Mouse (Mus musculus): ENCODE measurements around the gene Kctd12. TPM values are rescaled to one million over a fixed set of nuclear protein-coding genes. Genes with fewer than 3 reads are reported as not detected.

The Kctd12 gene
- polyA plus RNA-seq (2012; rRNA removed): 14.5 and 16.6 TPM in 2 replicates

DNA sequence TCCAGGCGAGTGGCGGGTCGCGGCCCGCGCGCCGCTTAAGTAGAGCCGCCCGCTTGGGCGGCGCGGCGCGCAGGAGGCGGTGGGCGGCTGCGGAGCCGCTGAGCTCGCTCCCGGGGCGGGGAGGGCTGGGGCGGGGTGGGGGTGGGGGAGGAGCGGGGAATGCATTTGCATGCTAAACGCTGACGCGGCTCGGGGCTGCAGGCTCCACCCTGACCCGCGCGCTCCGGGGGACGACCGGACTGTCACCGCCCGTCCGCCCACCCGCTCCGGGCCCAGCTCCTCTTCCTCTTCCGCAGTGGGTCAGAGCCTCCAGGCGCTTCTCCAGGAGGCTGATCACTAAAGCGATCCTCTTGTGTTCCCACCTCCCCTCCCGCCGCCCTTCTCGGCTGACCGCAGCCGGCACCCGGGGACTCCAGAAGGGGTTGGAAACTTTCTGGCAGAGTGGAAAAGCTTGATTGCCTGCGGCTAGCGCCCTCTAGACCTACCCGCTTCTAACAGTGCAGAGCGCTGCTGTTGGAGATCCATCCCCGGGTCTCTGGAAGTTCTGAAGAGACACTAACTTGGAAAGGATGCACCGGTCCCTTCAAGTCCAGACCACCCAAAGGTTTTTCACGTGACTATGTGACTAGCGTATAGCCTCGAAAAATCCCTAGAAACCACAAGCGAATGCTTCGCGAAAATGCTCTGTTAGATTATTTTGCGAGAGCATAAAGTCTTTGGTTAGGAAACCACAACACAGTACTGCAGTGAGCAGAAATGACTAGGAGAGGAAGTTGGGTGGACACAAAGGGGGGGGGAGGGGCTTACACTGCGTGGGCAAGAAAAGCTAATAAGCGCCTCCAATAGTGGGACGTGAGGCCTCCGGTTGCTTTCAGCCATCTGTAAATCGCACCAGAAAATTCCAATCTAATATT is at the start of gene Kctd12:
Gene Kctd12 (minus strand): TSS at position 11 of the 914 bp plus-strand sequence.
- DNase-seq (ENCODE audit: low read depth): no peak

DNA sequence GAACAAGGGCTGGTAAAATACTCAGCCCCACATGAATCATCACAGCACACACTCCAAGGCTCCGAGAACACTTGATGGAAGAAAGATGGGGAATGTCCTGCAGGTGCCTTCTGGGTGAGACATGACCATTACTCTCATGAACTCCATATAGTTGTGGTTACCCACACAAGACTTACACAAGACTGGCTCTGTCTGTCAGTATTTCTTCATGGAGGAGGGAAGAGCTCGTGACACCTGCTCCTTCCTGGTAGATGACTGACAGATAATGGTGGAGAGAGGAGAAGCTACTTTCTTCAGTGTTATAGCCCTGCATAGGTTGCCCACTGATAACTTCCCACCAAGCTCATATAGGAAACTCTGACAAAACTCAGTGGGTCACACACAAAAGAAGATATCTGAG is 46.8 kb upstream of the Kctd12 start:
- DNase-seq (ENCODE audit: low read depth): no peak

DNA sequence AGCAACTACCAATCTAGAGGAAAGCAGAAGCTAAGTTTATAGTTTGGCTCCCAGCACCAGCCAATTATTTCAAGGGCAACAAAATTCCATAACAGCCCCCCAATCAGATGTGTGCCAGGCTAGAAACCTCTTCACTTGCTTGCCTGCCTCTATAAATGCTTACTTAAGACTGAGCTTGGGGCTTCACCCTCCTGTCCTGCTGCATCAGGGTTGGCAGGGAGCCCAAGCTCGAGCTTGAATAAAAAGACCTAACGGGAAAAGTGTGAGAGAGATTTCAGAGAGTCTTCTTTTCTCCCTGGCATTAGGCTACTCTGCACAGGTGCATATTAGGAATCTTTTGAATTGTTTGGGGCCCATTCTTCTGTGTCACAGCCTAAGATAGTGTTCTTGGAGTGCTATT is 37.6 kb upstream of the Kctd12 start:
- DNase-seq (ENCODE audit: low read depth): no peak

GRCm38 (mm10) chr14:103017009-103017408 is 34.6 kb upstream of the Kctd12 start:
- DNase-seq (ENCODE audit: low read depth): no peak

GRCm38 (mm10) chr14:103012563-103013150 is 30.2 kb upstream of the Kctd12 start:
- DNase-seq (ENCODE audit: low read depth): no peak

DNA sequence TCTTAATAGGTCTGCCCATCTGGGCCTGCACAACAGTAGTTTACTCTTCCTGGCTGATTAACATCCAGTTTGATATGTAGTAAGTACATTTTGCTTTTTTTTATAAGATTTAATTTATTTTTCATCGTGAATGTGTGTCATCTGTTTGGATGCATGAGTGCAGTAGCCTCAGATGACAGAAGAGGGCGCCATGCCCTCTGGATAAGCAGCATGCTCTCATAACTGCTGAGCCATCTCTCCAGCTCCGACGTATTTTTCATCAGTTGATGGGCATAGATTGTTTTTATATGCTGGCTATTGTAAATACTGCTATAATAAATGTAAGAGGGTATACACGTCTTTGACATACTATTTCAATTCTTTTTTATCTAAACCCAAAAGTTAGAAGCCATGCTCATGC is 29.3 kb upstream of the Kctd12 start:
- no peak for DNase-seq (ENCODE audit: low read depth)

DNA sequence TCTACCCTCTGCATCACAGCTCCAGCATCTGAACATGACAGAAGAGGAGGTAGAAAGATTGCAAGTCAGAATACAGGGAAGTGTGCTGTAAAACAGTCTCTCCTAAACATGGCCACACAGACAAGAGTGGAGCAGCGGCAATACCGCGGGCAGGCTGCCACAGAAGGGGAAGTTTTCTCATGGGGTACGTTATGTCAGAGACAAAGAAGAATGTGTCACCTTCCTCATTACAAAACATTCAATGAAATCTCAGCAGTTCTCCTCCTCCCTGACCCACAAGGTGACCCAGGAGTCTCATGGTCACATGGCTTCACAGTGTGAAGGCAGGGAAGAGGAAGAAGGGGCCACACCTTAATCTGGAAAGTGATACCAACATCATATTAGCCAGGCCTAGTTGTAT is 25.3 kb upstream of the Kctd12 start:
- no peak for DNase-seq (ENCODE audit: low read depth)

- no peak for DNase-seq (ENCODE audit: low read depth)
Measured at GRCm38 (mm10) chr14:102994662-102995561, 12.5 kb upstream of the Kctd12 start.

DNA sequence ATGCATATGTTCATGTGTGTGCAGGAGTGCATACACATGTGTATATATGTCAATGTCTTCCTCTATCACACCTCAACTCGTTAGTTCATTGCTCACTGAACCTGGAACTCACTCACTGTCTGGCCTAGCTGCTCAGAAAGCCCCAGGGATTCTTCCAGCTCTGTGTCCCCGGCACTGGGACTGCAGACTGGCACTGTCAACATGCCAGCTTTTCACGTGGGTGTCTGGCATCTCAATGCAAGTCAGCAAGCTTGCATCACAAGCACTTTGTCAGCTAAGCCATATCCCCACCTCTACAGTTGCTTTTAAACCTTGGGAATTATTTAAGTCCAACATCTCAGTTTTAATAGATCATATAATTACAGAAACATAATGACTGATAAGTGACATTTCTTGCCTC is 8.3 kb upstream of the Kctd12 start:
- no peak for DNase-seq (ENCODE audit: low read depth)

GRCm38 (mm10) chr14:102989866-102990265 is 7.4 kb upstream of the Kctd12 start:
- no peak for DNase-seq (ENCODE audit: low read depth)

GRCm38 (mm10) chr14:102989254-102989653 is 6.8 kb upstream of the Kctd12 start:
- DNase-seq (ENCODE audit: low read depth): no peak

GRCm38 (mm10) chr14:102987626-102988025 is 5.2 kb upstream of the Kctd12 start:
- no peak for DNase-seq (ENCODE audit: low read depth)

GRCm38 (mm10) chr14:102983686-102984085 is 1.2 kb upstream of the Kctd12 start:
- no peak for DNase-seq (ENCODE audit: low read depth)

DNA sequence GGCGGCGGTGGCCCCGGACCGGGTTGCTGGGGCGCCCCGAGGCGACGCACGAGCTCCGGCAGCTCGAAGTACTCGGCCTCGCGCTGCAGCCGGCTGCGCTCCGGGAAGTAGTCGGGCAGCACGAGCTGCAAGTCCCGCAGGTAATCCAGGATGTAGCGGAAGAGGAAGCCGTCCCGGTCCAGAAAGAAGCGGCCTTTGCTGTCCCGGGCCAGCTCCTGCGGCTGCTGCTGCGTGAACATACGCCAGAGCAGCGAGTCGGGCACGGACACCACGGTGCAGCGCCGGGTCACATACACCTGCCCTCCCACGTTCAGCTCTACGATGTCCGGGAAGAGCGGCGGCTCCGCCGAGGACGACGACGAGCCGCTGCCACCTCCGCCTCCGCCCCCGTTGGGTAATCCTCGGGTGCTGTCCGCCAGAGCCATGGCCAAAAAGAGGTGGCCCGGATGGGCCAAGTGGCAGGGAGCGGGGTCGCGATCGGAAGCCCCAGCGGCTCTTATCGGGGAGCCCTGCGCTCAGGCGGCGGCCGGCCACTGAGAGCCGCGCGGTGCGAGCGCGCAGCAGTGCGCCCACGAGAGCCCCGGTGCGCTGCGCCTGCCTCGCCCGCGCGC is 316 bp downstream of the Kctd12 start:
- no peak for DNase-seq (ENCODE audit: low read depth)

DNA sequence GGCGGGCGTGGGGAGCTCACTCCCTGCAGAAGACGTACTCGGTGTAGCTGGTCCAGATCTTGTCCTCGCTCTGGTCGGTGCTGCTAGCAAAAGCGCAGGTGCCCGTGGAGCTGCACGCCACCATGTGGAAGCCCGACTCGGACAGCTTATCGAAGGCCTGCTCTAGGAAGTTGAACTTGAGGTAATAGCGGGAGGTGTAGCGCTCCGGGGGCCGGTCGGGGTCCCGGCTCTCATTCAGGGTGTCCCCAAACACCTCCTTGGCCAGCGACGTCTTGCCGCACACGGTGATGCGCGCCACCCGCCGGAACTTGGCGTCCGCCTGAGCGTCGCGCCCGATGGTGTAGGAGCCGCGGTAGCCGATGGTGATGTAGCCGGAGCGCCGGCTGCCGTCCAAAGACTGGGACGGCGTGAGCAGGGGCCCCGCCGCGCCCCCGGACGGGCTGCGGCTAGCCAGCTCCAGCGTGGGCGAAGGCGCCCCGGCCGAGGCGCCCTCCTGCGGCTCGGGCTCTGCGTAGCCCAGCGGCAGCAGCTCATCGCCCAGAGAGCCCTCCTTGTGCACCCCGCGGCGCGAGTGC is 909 bp downstream of the Kctd12 start:
- DNase-seq (ENCODE audit: low read depth): no peak

- DNase-seq (ENCODE audit: low read depth): no peak
Measured at GRCm38 (mm10) chr14:102980986-102981385, 1.5 kb downstream of the Kctd12 start.

GRCm38 (mm10) chr14:102980481-102980880 is 2.0 kb downstream of the Kctd12 start:
- no peak for DNase-seq (ENCODE audit: low read depth)

GRCm38 (mm10) chr14:102979831-102980230 is 2.6 kb downstream of the Kctd12 start:
- DNase-seq (ENCODE audit: low read depth): no peak

DNA sequence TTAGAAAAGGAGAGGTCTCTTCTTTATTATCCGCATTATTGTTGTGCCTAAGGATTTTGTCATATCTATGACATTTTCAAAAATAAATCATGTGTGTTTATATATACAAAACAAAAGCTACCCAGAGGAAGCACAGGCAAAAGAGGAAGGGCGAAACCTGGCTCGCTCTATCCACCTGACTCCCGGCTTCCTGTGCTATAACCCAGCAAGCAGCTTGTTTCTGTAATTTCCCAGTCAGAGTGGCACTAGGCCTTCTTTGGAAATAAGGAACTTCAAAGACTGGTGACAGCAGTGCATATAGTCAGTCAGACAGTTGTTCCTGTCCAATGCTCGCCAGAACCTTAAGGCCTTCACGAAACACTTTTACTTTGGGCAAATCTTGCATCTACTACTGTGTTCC is 6.6 kb downstream of the Kctd12 start:
- no peak for DNase-seq (ENCODE audit: low read depth)

DNA sequence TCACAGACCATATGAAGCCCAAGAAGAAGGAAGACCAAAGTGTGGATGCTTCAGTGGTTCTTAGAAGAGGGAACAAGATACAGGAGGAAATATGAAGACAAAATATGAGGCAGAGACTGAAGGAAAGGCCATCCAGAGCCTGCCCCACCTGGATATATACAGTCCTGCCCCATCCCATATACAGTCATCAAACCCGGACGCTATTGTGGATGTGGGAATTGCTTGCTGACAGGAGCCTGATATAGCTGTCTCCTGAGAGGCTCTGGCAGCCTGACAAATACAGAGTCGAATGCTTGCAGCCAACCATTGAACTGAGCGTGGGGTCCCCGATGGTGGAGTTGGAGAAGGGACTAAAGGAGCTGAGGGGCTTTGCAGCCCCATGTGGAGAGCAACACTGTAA is 13.6 kb downstream of the Kctd12 start:
- DNase-seq (ENCODE audit: low read depth): no peak

- DNase-seq (ENCODE audit: low read depth): no peak
Measured at GRCm38 (mm10) chr14:102966241-102966640, 16.2 kb downstream of the Kctd12 start.

All from gonadal fat pad, adult 2 months (tissue).